Mouse (Mus musculus) erythroblast, adult 5-6 weeks (primary cell): ENCODE results near the gene Stmn1. TPM values are rescaled to one million over a fixed set of nuclear protein-coding genes. Genes with fewer than 3 reads are reported as not detected.

Experiments
- ATAC-seq: replicated peaks from 2 replicates; pipeline ENCODE4 v1.8.0; 2016; ENCODE audit warnings: moderate number of reproducible peaks, mild to moderate bottlenecking, moderate TSS enrichment, inconsistent platforms; ENCODE audit not compliant: poor library complexity, low FRiP score, severe bottlenecking
- total RNA-seq, 2 experiments: library from RNA; stranded (forward) in 1 of 2; stranded (reverse) in 1 of 2; fragments of 150-400 nt in 1 of 2; fragments of 200-764, 138-1000 nt in 1 of 2; gene quantifications; 2 replicates each; pipeline versions ENCODE4 v1.2.3 to v1.2.4; 2015 to 2017; ENCODE audit warnings: low replicate concordance in 2 of 2

Stmn1 gene
- total RNA-seq, 2 experiments from 2014 or later: 201 to 212 TPM

DNA sequence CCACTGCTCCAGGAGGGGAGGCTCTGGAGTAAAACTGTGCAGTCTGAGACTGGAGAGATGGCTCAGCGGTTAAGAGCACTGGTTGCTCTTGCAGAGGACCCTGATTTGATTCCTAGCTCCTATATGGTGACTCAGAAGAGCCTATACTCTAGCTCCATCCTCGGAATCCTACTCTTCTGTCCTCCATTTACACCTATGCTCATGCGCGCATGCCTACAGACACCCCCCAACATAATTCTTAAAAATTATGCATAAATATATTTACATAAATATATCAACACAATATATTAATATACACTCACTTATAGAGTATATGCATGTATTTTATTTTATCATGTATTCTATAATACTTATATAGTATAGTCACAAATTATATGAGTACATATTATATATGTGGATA, 42.3 kb downstream of the Stmn1 start:
- ATAC-seq: no peak

DNA sequence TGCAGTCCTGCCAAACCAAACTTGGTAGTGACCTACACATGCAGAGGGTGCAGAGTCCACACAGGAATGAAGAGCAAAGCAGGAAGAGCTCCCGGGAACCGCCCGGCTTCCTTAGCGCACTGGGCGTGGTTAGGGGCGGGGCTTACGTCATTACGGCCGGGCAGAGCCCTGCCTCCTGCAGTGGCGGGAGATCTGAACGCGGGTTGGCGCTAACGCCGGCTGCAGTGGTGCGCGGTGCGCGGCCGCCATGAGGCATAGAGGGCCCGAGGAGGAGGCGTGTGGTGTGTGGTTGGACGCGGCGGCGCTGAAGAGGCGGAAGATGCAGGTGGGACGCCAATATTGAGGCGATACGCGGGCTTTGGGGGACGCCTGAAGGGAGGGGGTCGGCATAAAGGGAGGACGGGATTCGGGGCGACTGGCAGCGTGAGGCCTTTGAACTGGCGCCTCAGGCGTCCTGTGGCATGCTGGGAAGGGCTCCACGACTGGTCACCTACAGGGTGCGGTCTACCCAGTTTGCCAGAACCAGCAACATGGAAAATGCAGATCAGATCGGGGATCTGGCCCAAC, 42.8 kb downstream of the Stmn1 start, which contains the start of gene Aunip:
TSS of gene Aunip (plus strand) at position 155 of the 567 bp plus-strand sequence.
- ATAC-seq: peak; percentile 80

DNA sequence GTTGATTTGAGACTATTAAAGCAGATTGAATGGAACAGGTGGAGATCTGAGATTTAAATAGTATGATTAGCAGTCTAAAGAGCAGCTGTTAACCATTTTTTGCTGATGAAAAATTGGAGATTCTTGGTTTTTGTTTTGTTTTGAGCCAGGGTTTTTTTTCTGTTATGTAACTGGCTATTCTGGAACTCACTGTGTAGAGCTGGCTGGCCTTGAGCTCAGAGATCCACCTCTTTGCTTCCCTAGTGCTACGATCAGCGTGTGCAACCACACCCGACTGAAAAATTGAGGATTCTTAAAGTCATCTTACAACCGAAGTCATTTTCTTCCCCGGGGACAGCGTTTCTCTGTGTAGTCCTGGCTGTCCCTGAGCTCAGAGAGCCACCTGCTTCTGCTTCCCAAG, 43.6 kb downstream of the Stmn1 start:
- no peak for ATAC-seq

DNA sequence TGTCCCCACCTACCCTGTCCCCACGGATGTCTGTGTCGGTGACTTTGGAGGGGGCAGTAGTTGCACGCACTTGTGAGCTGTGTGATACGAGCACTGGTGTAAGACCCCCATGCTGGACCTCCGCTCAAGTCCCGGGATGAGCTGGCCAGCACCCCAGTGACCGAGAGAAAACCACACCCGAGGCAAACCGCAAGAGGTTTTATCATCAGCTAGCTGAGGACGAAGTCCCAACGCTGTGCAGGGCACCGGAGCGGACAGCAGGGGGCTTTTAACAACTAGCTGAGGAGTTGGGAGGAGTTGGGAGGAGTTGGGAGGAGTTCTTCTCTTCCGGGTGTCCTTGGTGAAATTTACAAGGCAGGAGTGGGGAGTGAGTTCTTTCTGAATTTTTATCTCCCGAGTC, 44.7 kb downstream of the Stmn1 start:
- ATAC-seq: peak; percentile 80

DNA sequence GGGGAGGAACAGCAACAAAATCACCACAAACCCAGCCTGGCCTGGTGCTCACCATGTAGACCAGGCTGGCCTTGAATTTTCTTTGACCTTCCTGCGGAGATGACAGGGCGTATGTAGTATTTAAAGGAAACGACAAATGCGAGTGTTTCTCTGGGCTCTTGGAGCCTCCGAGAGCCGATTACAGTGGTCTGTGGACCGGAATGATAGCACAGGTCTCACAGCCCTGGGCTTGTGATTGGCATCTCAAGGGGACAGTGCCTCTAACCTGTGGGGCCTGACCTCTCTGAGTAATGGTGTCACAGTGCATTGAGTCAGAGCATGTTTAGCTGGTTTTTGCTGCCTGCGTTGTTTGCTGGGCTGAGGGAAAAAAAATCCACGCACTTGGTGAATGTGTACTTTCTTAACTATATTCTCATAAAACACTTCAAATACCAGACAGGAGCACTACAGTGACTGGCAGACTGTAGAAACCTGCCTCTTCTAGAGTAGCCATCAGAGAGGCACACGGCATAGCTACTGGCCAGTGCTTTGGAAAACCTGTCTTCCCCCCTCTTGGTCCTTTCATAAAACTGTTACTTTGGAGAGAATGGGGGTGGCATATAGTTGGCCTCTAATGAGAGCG, 46.3 kb downstream of the Stmn1 start:
- no peak for ATAC-seq

DNA sequence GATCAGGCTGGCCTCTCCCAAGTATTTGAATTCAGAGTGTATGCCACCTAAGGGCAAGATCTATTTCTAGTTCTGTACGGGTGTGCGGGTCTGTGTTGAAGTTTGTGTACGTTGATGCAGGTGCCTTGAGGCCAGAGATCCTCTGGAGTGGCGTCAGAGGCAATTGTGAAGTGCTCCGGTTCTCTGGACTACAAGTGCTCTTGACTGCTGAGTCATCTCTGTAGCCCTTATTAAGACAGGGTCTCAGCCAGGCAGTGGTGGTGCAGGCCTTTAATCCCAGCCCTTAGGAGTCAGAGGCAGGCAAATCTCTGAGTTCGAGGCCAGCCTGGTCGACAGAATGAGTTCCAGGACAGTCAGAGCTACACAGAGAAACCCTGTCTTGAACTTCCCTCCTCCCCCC, 47.5 kb downstream of the Stmn1 start:
- no peak for ATAC-seq

- no peak for ATAC-seq
Observed at GRCm38 (mm10) chr4:134516981-134517380, 48.9 kb downstream of the Stmn1 start.

DNA sequence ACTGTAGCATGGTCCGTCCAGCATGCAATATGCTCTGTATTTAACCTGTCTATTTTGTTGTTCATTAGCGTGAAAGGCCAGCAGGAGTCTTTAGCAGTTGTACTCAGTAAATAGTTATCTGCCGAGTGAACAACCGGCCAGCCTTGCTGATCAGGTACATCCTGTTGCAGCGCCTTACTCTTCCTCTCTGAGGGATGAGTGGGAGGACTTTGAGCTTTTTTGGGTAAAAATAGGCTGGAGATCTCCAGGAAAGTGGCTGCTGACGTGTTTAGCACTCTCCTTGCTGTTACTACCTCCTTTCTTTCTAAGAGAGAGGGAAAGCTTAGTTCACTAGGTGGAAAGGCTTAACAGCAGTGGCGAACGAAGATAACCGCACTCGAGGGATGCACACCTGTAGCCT, 49.6 kb downstream of the Stmn1 start:
- ATAC-seq: no peak

DNA sequence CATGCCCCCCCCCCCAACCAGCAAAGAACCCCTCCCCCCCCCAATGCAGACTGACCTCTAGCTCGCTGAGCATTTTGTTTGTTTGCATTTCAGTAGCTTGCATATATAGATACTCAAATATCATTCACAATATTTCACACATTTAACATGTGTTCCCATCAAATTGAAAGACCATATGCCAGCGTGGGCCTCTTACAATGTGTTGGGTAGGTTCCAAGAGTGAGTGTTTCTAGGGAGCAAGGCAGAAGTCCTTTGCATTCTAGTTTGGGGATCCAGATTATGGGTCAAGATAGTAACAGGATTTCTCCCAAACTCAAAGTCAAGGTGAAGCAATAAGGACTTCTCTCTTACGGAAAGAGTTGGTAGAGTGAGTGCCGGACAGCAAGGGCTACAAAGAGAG, 50.4 kb downstream of the Stmn1 start:
- no peak for ATAC-seq

DNA sequence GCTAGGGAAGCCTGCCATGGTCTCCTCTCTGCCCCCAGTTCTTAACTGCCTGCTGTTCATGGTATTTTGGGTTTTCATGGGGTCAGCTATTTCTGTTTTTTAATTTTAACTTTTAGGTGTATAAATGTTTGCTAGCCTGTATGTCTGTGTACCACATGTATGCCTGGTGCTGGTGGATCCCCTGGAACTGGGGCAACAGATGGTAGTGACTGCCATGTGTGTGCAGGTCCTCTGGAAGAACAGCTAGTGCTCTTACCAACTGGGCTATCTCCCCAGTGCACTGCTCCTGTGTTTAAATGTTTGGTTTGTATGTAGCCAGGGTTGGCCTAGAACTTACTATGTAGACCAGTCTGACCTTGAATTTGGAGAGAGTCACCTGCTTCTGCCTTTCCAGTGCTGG, 51.2 kb downstream of the Stmn1 start:
- no peak for ATAC-seq

Other genes with a start within 250 kb of the Stmn1 start
- gene Catsper4, start 240.9 kb upstream of the Stmn1 start, total RNA-seq (2015; ENCODE audit: low replicate concordance): not detected in 2 replicates
- gene Catsper4, start 240.9 kb upstream of the Stmn1 start, total RNA-seq (2017; ENCODE audit: low replicate concordance): not detected in 2 replicates
- not detected in 2 replicates for gene Cnksr1, start 229.9 kb upstream of the Stmn1 start, total RNA-seq (2015; ENCODE audit: low replicate concordance)
- gene Cnksr1, start 229.9 kb upstream of the Stmn1 start, total RNA-seq (2017; ENCODE audit: low replicate concordance): not detected in 2 replicates
- gene E130218I03Rik, start 224.7 kb upstream of the Stmn1 start, total RNA-seq (2015; ENCODE audit: low replicate concordance): not detected in 2 replicates
- gene E130218I03Rik, start 224.7 kb upstream of the Stmn1 start, total RNA-seq (2017; ENCODE audit: low replicate concordance): 0.70 TPM in 1 of 2 replicates, not detected in the other
- gene Zfp593, start 222.7 kb upstream of the Stmn1 start, total RNA-seq (2015; ENCODE audit: low replicate concordance): 0.38 and 0.63 TPM in 2 replicates
- gene Zfp593, start 222.7 kb upstream of the Stmn1 start, total RNA-seq (2017; ENCODE audit: low replicate concordance): 0.84 and 1.4 TPM in 2 replicates
- gene Gm30191, start 221.4 kb upstream of the Stmn1 start, total RNA-seq (2015; ENCODE audit: low replicate concordance): not detected in 2 replicates
- not detected in 2 replicates for gene Gm30191, start 221.4 kb upstream of the Stmn1 start, total RNA-seq (2017; ENCODE audit: low replicate concordance)
- not detected in 2 replicates for gene Grrp1, start 214.2 kb upstream of the Stmn1 start, total RNA-seq (2015; ENCODE audit: low replicate concordance)
- gene Grrp1, start 214.2 kb upstream of the Stmn1 start, total RNA-seq (2017; ENCODE audit: low replicate concordance): not detected in 2 replicates
- gene Pdik1l, start 180.4 kb upstream of the Stmn1 start, total RNA-seq (2015; ENCODE audit: low replicate concordance): 9.8 and 12.3 TPM in 2 replicates
- gene Pdik1l, start 180.4 kb upstream of the Stmn1 start, total RNA-seq (2017; ENCODE audit: low replicate concordance): 13.2 and 16.2 TPM in 2 replicates
- gene Trim63, start 153.2 kb upstream of the Stmn1 start, total RNA-seq (2015; ENCODE audit: low replicate concordance): not detected in 2 replicates
- not detected in 2 replicates for gene Trim63, start 153.2 kb upstream of the Stmn1 start, total RNA-seq (2017; ENCODE audit: low replicate concordance)
- not detected in 2 replicates for gene Slc30a2, start 125.1 kb upstream of the Stmn1 start, total RNA-seq (2015; ENCODE audit: low replicate concordance)
- gene Slc30a2, start 125.1 kb upstream of the Stmn1 start, total RNA-seq (2017; ENCODE audit: low replicate concordance): not detected in 2 replicates
- gene Extl1, start 84.5 kb upstream of the Stmn1 start, total RNA-seq (2015; ENCODE audit: low replicate concordance): not detected in 2 replicates
- gene Extl1, start 84.5 kb upstream of the Stmn1 start, total RNA-seq (2017; ENCODE audit: low replicate concordance): 0.42 TPM in 1 of 2 replicates, not detected in the other
- gene Pafah2, start 72.0 kb upstream of the Stmn1 start, total RNA-seq (2015; ENCODE audit: low replicate concordance): 3.1 and 3.3 TPM in 2 replicates
- 1.5 and 3.9 TPM in 2 replicates for gene Pafah2, start 72.0 kb upstream of the Stmn1 start, total RNA-seq (2017; ENCODE audit: low replicate concordance)
- 1.7 and 4.4 TPM in 2 replicates for gene Paqr7, start 28.4 kb downstream of the Stmn1 start, total RNA-seq (2015; ENCODE audit: low replicate concordance)
- gene Paqr7, start 28.4 kb downstream of the Stmn1 start, total RNA-seq (2017; ENCODE audit: low replicate concordance): 2.1 and 7.8 TPM in 2 replicates
- 4.0 and 7.3 TPM in 2 replicates for gene Aunip, start 42.7 kb downstream of the Stmn1 start, total RNA-seq (2015; ENCODE audit: low replicate concordance)
- 6.8 and 8.4 TPM in 2 replicates for gene Aunip, start 42.7 kb downstream of the Stmn1 start, total RNA-seq (2017; ENCODE audit: low replicate concordance)
- gene Mtfr1l, start 67.1 kb downstream of the Stmn1 start, total RNA-seq (2015; ENCODE audit: low replicate concordance): 7.9 and 20.3 TPM in 2 replicates
- gene Mtfr1l, start 67.1 kb downstream of the Stmn1 start, total RNA-seq (2017; ENCODE audit: low replicate concordance): 7.9 and 8.3 TPM in 2 replicates
- gene Selenon, start 83.8 kb downstream of the Stmn1 start, total RNA-seq (2015; ENCODE audit: low replicate concordance): 6.3 and 7.9 TPM in 2 replicates
- gene Selenon, start 83.8 kb downstream of the Stmn1 start, total RNA-seq (2017; ENCODE audit: low replicate concordance): 1.4 and 2.9 TPM in 2 replicates
- 4.2 and 6.1 TPM in 2 replicates for gene Man1c1, start 236.0 kb downstream of the Stmn1 start, total RNA-seq (2015; ENCODE audit: low replicate concordance)
- gene Man1c1, start 236.0 kb downstream of the Stmn1 start, total RNA-seq (2017; ENCODE audit: low replicate concordance): 1.4 and 2.8 TPM in 2 replicates